Mouse (Mus musculus) T-helper 17 cell (primary cell): ENCODE measurements around the gene Arhgef25.
"Not testable (repeated sequence)": the region's sequence is repeated elsewhere in the genome, so short reads cannot be mapped to it uniquely, and the experiment has no call there.

ENCODE experiments used
- in situ Hi-C, 2 experiments: fragments of 300-600 bp; cut with MboI, MseI; formaldehyde crosslinking; loops; 1 replicate in 1 of 2; 2 replicates in 1 of 2; pipeline ENCODE4 v1.15.1; 2025; ENCODE audit warnings: high pct_unique_total_duplicates in 2 of 2

The Arhgef25 gene

GRCm38 (mm10) chr10:127205373-127205772 is 15.5 kb upstream of the Arhgef25 start:
- in situ Hi-C loops: no loop called here

- in situ Hi-C loops: no loop called here
These were observed 14.7 kb upstream of the Arhgef25 start for GRCm38 (mm10) chr10:127204589-127204988.

- in situ Hi-C loops: no loop called here
These were observed 13.2 kb upstream of the Arhgef25 start for GRCm38 (mm10) chr10:127203106-127203505.

GRCm38 (mm10) chr10:127200279-127200678 is 10.4 kb upstream of the Arhgef25 start:
- in situ Hi-C loops: no loop called here

- in situ Hi-C loops: no loop called here
These were observed 9.6 kb upstream of the Arhgef25 start for GRCm38 (mm10) chr10:127199474-127199873.

- in situ Hi-C loops: no loop called here
These were observed 9.2 kb upstream of the Arhgef25 start for GRCm38 (mm10) chr10:127199068-127199467.

GRCm38 (mm10) chr10:127198492-127198891 is 8.6 kb upstream of the Arhgef25 start:
- in situ Hi-C loops: no loop called here

- in situ Hi-C loops: no loop called here
These were observed 7.7 kb upstream of the Arhgef25 start for GRCm38 (mm10) chr10:127197505-127198110.

GRCm38 (mm10) chr10:127197104-127197503 is 7.2 kb upstream of the Arhgef25 start:
- in situ Hi-C loops: no loop called here

GRCm38 (mm10) chr10:127196392-127196791 is 6.5 kb upstream of the Arhgef25 start:
- in situ Hi-C loops: no loop called here

- in situ Hi-C loops: no loop called here
These were observed 5.6 kb upstream of the Arhgef25 start, which contains the start of gene Dtx3 for GRCm38 (mm10) chr10:127195328-127196129. Gene Dtx3, minus strand, starts transcription at chr10:127195728.

- in situ Hi-C loops: no loop called here
These were observed 4.8 kb upstream of the Arhgef25 start for GRCm38 (mm10) chr10:127194428-127195327.

- in situ Hi-C loops: no loop called here
These were observed 3.1 kb upstream of the Arhgef25 start for GRCm38 (mm10) chr10:127193011-127193410.

GRCm38 (mm10) chr10:127192057-127192328 is 2.1 kb upstream of the Arhgef25 start:
- in situ Hi-C loops: not testable (repeated sequence)

- in situ Hi-C loops: no loop called here
These were observed 1.5 kb upstream of the Arhgef25 start for GRCm38 (mm10) chr10:127191191-127192056.

GRCm38 (mm10) chr10:127190398-127191190 is 711 bp upstream of the Arhgef25 start:
- in situ Hi-C loops: no loop called here

GRCm38 (mm10) chr10:127189116-127189650 is 700 bp downstream of the Arhgef25 start:
- in situ Hi-C loops: loop anchor here (5.0 to 10.0 kb wide), 2 partner anchors 143 to 146 kb away; no protein-coding TSS in a partner anchor

GRCm38 (mm10) chr10:127188465-127189115 is 1.3 kb downstream of the Arhgef25 start:
- in situ Hi-C loops: loop anchor here (5.0 to 10.0 kb wide), 2 partner anchors 144 to 146 kb away; no protein-coding TSS in a partner anchor

- in situ Hi-C loops: loop anchor here (5.0 to 10.0 kb wide), 2 partner anchors 144 to 147 kb away; no protein-coding TSS in a partner anchor
These were observed 1.8 kb downstream of the Arhgef25 start for GRCm38 (mm10) chr10:127188079-127188453.
